Mouse (Mus musculus) urinary bladder, adult 18-20 months (tissue): ENCODE data around the gene Gm45261.

Source experiments
- DNase-seq, 2 experiments: peaks; one replicate each; pipeline ENCODE4 v3.0.0; 2022; ENCODE audit warnings: low spot score in 2 of 2, mixed read lengths in 2 of 2

Gm45261 gene

GRCm38 (mm10) chr1:80410229-80410973 is 50.8 kb downstream of the Gm45261 start:
- no peak for DNase-seq

- no peak for DNase-seq
These were observed 51.7 kb downstream of the Gm45261 start for GRCm38 (mm10) chr1:80409467-80410105.

GRCm38 (mm10) chr1:80408586-80408985 is 52.7 kb downstream of the Gm45261 start:
- peak in 1 of 2 experiments; percentile 16 for DNase-seq

GRCm38 (mm10) chr1:80404196-80404595 is 57.1 kb downstream of the Gm45261 start:
- DNase-seq = no peak

GRCm38 (mm10) chr1:80403366-80403893 is 57.8 kb downstream of the Gm45261 start:
- no peak for DNase-seq

GRCm38 (mm10) chr1:80401961-80402360 is 59.3 kb downstream of the Gm45261 start:
- DNase-seq = no peak
